8 mouse cellular contexts compared by ENCODE assay signal in the genomic region with DNA sequence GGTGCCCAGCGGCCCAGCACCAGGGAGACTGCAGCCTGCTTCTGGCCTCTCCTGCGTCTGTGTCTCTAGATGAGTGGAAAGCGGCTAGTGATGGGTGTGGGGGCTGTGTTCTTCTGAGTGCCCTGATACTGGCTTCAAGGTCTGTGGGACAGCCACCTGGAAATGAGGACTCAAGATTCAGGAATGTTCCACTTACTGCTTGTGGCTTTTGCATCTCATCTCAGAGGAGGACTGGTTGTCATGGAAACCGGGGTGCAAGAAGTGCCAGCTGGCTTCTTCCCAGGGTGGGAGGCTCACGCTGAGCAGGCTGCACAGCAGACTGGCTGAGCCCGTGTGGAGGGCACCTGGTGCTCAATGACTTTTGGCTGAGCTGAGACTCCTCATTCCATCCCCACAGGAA.
DNase-seq lines count a peak whose midpoint lies in the region.

No protein-coding gene starts in this region.

- DNase-seq in heart, postnatal 14 days = peak; percentile 27 to 59
- no peak for DNase-seq in heart, adult 9 months (ENCODE audit: low spot score in 2 of 2)
- DNase-seq in adrenal gland, adult 2 months = peak; percentile 50
- peak; percentile 14 for DNase-seq in embryo, embryonic 9.5 days (ENCODE audit: extremely low spot score)
- peak; percentile 91 to 98 for DNase-seq in layer of hippocampus, adult 18-20 months (ENCODE audit: low spot score in 2 of 2)
- peak; percentile 23 for DNase-seq in lung, postnatal 36 days
- peak; percentile 93 to 96 for DNase-seq in right cerebral cortex, postnatal 36 days (ENCODE audit: low spot score in 2 of 2)
- DNase-seq in c-Kit-positive CD71-positive TER-119-positive erythroid progenitor cells, embryonic 14.5 days (ENCODE audit: low spot score) = no peak

- intact Hi-C loops in heart, postnatal 14 days (cut with DNase I) = no loop called here

Comparison
In these comparisons a context has a peak if more than half of its experiments do, and no peak if none do; other contexts are left out.
1. DNase-seq: peak in heart, postnatal 14 days (2 of 2), adrenal gland, adult 2 months (single experiment), embryo, embryonic 9.5 days (single experiment), layer of hippocampus, adult 18-20 months (2 of 2), lung, postnatal 36 days (single experiment) and right cerebral cortex, postnatal 36 days (2 of 2); none in heart, adult 9 months (0 of 2) and c-Kit-positive CD71-positive TER-119-positive erythroid progenitor cells, embryonic 14.5 days (single experiment).